Mouse (Mus musculus): ENCODE measurements around the gene Pan2.

- TF ChIP-seq CTCF (IDR thresholded peaks at IDR 0.05; ENCODE audit: borderline replicate concordance, extremely low read depth, insufficient read depth, insufficient read length) = no peak
- TF ChIP-seq POLR2A (IDR thresholded peaks at IDR 0.05; ENCODE audit: borderline replicate concordance, extremely low read depth, insufficient read depth, insufficient read length, poor library complexity, severe bottlenecking) = no peak
Measured at GRCm38 (mm10) chr10:128281682-128282081, 21.5 kb upstream of the Pan2 start.

Data from brain, embryonic 14.5 days (tissue).